Mouse (Mus musculus) heart, embryonic 13.5 days (tissue): Measurements from ENCODE around the gene Adamtsl5. TPM values are rescaled to one million over a fixed set of nuclear protein-coding genes. Genes with fewer than 3 reads are reported as not detected.

Experiments used
- ATAC-seq: fragments of 200-750 bp; cut with Nextera tagmentation; 2 replicates; pipeline ENCODE4 v1.8.0; 2017; ENCODE audit warnings: moderate TSS enrichment; ENCODE audit not compliant: insufficient number of reproducible peaks, low FRiP score, low TSS enrichment; ENCODE audit errors: extremely low read depth
- H3K27ac ChIP-seq: fragments of 300-500 bp; sonication (generic); replicated peaks from 2 replicates; pipeline ENCODE4 v1.5.1; 2015; ENCODE audit warnings: moderate library complexity, mild to moderate bottlenecking, inconsistent platforms
- H3K27me3 ChIP-seq: fragments of 300-500 bp; sonication (generic); replicated peaks from 2 replicates; pipeline ENCODE4 v1.6.1; 2015; ENCODE audit warnings: mild to moderate bottlenecking, inconsistent platforms
- H3K36me3 ChIP-seq: fragments of 300-500 bp; sonication (generic); 2 replicates; pipeline ENCODE4 v1.6.1; 2015; ENCODE audit warnings: mild to moderate bottlenecking, inconsistent platforms
- H3K4me1 ChIP-seq: fragments of 300-500 bp; sonication (generic); 2 replicates; pipeline ENCODE4 v1.6.1; 2015; ENCODE audit warnings: inconsistent platforms
- H3K4me2 ChIP-seq: fragments of 300-500 bp; sonication (generic); 2 replicates; pipeline ENCODE4 v1.6.1; 2015; ENCODE audit warnings: inconsistent platforms, mild to moderate bottlenecking, moderate library complexity
- H3K4me3 ChIP-seq: fragments of 300-500 bp; sonication (generic); 2 replicates; pipeline ENCODE4 v1.5.1; 2015; ENCODE audit warnings: moderate library complexity, mild to moderate bottlenecking, inconsistent platforms
- H3K9ac ChIP-seq: fragments of 300-500 bp; sonication (generic); 2 replicates; pipeline ENCODE4 v1.6.1; 2015; ENCODE audit warnings: inconsistent platforms, mild to moderate bottlenecking, moderate library complexity
- H3K9me3 ChIP-seq: fragments of 300-500 bp; sonication (generic); 2 replicates; pipeline ENCODE4 v1.6.1; 2016; ENCODE audit warnings: inconsistent platforms
- WGBS: fragments of 180-500 bp; shearing (Covaris S2); methylation state at CpG from one replicate; pipeline ENCODE4 v1.1.7; 2015; ENCODE audit warnings: mixed read lengths; 5-methylcytosine and 5-hydroxymethylcytosine counted together
- polyA plus RNA-seq: library from polyadenylated mRNA; unstranded; fragments of >200 nt; fragmentation: Nextera tagmentation; extraction: Ambion mirVana; gene quantifications from 2 replicates; pipeline ENCODE4 v1.2.1, GENCODE M21; 2015

Adamtsl5 gene
- polyA plus RNA-seq, 1 experiment from 2014 or later, result 6.5 TPM

DNA sequence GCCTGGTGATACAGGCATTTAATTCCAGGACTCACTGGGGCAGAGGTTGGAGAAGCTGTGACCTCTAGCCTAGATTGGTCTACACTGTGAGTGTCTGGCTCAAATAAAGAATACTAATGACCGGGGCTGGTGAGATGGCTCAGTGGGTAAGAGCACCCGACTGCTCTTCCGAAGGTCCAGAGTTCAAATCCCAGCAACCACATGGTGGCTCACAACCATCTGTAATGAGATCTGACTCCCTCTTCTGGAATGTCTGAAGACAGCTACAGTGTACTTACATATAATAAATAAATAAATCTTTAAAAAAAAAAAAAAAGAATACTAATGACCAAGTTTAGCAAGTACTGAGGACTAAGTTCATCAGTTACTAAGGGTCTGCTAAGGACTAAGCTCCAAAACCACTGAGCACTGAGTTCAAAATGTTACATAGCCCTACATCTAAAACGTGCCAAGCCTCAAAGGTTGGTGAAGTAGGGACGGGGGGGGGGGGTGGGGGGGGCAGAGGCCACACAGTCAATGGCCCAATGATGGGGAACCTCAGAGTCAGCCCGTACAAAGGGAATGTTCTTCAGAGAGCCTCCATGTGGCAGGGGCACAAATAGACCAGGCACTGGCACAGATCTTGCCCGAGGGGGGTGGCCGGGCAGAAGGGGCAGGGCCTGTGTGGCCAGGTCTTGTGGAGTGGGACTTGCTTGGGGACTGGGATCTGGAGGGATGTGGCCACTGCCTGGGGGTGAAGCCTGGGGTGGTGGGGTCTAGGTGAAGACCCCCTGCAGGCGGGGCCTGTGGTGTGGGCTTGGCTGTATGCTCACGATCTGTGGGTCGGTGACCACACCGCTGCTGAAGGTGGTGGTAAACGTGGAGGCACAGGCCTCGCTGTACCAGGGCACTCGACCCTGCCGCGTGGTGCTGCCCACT, 23.8 kb downstream of the Adamtsl5 start:
- ATAC-seq, result no peak
- H3K4me3 ChIP-seq, result peak overlapping the region; percentile 65
- peak overlapping the region; percentile 79 for H3K9ac ChIP-seq
- H3K36me3 ChIP-seq, result no peaks in the 10 kb centered on the region
- peak overlapping the region; percentile 94 for H3K4me2 ChIP-seq
- 77% methylated on average over 17 of the region's 17 CpGs for WGBS
- H3K27me3 ChIP-seq, result peaks cover 45% of the 10 kb centered on the region
- H3K9me3 ChIP-seq, result no peaks in the 10 kb centered on the region
- no peak overlapping the region for H3K27ac ChIP-seq
- H3K4me1 ChIP-seq, result peaks cover 29% of the 10 kb centered on the region

DNA sequence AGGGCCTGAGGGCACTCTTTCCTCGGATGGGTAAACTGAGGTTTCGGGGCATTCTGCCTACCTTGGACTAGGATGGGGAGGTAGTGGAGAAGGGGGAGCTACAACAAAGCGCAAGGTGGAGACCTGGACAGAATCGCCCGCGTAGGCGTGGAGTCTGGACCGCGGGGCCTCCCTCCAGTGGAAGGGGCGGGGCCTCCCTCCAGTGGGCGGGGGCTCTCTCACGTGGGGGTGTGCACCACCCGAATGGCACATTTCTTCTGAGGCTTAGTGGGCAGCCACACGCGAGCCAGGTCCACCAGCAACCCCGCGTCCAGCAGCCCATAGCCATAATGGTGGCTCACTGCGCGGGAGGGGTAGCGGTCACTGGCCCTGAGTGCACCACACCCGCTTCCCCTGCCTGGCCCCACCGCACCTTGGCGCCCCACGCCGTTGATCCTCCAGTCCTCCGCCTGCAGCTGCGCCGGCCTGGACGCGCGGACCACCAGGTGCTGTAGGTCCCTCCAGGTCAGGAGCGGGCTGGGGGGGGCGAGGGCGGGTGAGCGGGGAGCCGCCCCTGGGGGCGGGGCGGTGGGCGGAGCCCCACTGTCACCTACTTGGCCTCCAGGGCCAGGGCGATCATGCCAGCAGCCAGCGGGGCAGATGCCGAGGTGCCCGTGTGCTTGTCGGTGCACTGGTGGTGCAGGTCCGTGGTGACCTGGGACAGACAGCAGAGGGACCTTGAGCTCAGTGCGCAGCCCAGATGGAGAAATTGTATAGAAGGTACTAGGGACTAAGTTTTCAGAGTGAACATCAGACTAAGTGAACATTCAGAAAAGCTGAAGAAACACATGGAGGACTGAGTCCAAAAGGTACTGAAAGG, 24.7 kb downstream of the Adamtsl5 start:
- no peak overlapping the region for H3K27ac ChIP-seq
- peak overlapping the region; percentile 79 for H3K9ac ChIP-seq
- ATAC-seq, result peak; percentile 49
- H3K4me3 ChIP-seq, result peak overlapping the region; percentile 65
- H3K9me3 ChIP-seq, result no peaks in the 10 kb centered on the region
- WGBS, result 1% methylated on average over 43 of the region's 46 CpGs
- H3K27me3 ChIP-seq, result peaks cover 45% of the 10 kb centered on the region
- H3K4me2 ChIP-seq, result peak overlapping the region; percentile 94
- peaks cover 7% of the 10 kb centered on the region for H3K36me3 ChIP-seq
- peaks cover 29% of the 10 kb centered on the region for H3K4me1 ChIP-seq

DNA sequence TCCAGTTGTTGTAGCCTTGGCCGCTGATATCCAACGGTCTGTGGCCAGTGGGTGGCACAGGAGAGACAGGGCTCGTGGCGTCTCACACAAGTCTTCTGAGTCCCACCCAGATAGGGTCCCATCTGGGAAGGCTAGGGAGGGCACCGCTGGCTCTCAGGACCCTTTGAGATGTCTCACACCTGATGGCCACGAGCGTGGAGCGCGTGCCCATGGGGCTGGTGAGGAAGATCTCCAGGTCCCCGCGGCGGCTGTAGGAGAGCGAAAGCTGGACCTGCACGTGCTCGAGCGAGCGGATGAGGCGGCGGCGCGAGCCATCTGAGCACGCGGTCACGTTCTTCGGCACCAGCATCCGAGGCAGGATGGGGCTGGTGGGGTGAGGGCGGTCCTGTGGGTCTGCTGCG, 25.4 kb downstream of the Adamtsl5 start:
- peak overlapping the region; percentile 65 for H3K4me3 ChIP-seq
- 4% methylated on average over 28 of the region's 28 CpGs for WGBS
- no peaks in the 10 kb centered on the region for H3K9me3 ChIP-seq
- no peak for ATAC-seq
- peak overlapping the region; percentile 94 for H3K4me2 ChIP-seq
- H3K27ac ChIP-seq, result no peak overlapping the region; the same call in 1 of the 2 replicates
- peak overlapping the region; percentile 79 for H3K9ac ChIP-seq
- peaks cover 14% of the 10 kb centered on the region for H3K36me3 ChIP-seq
- H3K4me1 ChIP-seq, result peaks cover 29% of the 10 kb centered on the region
- H3K27me3 ChIP-seq, result peaks cover 48% of the 10 kb centered on the region

DNA sequence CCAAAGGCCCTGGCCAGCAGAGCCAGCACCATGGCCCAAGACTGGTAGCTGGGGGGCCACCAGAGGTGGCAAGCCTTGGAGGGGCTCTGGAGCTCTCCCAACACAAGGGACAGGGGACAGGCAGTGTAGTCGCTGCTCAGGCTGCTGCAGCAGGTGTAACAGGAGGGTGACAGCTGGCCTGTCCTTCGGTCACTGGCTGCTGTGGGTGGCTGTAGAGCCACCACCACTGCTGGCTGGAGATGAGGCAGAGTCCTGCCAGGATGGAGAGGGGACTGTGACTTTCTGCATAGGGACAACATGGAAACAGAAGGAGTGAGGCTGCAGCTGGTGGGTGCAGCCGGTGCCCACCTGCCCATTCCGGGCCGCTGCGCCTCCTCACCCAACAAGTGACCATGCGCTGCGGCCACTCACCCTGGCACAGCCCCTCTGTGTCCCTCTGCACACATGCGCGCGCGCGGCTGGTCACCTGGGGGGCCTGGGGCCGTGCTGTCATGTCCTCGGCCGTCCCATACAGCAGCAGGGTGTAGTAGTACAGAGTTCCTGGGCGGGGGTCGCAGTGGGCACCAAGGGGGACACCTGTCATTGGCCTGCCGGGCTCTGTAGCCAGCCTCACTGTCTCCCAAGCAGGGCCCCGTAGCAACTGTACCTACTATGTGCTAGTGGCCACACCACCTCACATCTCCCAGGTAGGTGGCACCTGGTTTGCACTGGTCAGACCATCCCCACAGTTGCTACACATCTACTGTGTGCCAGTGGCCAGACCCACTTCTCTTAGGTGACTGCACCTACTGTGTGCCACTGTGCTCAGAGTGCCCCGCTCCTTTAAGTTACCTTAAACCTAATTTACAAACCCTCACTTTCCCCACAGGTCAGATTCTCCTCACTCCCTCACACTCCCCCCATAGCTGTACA, 26.3 kb downstream of the Adamtsl5 start:
- ATAC-seq, result no peak
- H3K36me3 ChIP-seq, result peaks cover 20% of the 10 kb centered on the region
- H3K9ac ChIP-seq, result no peak overlapping the region
- peaks cover 48% of the 10 kb centered on the region for H3K27me3 ChIP-seq
- H3K9me3 ChIP-seq, result no peaks in the 10 kb centered on the region
- H3K4me1 ChIP-seq, result peaks cover 38% of the 10 kb centered on the region
- WGBS, result 87% methylated on average over 21 of the region's 21 CpGs
- peak overlapping the region; percentile 65; the same call in 1 of the 2 replicates for H3K4me3 ChIP-seq
- peak overlapping the region; percentile 94 for H3K4me2 ChIP-seq
- no peak overlapping the region for H3K27ac ChIP-seq

DNA sequence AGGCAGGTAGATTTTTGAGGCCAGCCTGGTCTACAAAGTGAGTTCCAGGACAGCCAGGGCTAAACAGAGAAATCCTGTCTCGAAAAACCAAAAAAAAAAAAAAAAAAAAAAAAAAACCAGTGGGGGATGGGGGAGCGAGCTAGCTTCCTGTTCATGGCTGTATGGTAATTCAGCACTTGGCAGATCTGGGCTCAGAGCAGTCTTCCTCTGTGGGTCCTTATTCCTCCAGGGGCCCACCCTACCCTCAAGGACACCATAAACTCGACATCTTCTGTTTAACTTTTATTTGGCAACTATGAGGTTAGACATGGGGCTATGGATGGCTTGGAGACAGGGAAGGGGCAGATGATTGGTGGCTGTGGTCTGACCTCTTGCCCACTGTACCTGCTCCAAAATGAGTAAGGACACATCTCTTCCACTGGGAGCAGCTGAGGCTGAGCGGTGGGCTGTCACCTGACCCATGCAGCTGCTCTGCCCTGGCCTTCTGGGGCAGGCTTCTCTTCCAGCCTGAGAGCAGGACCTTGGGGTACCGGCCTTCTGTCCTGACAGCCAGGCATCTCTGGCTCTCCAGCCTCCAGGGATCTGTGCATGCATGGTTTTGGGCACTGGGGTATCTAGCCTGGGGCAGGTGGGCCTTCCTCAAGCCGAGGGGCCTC, 27.1 kb downstream of the Adamtsl5 start:
- H3K4me1 ChIP-seq, result peaks cover 46% of the 10 kb centered on the region
- ATAC-seq, result no peak
- 68% methylated on average over 6 of the region's 6 CpGs for WGBS
- H3K9me3 ChIP-seq, result no peaks in the 10 kb centered on the region
- H3K4me2 ChIP-seq, result peak overlapping the region; percentile 93; the same call in 1 of the 2 replicates
- H3K27me3 ChIP-seq, result peaks cover 52% of the 10 kb centered on the region
- peaks cover 20% of the 10 kb centered on the region for H3K36me3 ChIP-seq
- no peak overlapping the region for H3K4me3 ChIP-seq
- no peak overlapping the region for H3K9ac ChIP-seq
- no peak overlapping the region for H3K27ac ChIP-seq

DNA sequence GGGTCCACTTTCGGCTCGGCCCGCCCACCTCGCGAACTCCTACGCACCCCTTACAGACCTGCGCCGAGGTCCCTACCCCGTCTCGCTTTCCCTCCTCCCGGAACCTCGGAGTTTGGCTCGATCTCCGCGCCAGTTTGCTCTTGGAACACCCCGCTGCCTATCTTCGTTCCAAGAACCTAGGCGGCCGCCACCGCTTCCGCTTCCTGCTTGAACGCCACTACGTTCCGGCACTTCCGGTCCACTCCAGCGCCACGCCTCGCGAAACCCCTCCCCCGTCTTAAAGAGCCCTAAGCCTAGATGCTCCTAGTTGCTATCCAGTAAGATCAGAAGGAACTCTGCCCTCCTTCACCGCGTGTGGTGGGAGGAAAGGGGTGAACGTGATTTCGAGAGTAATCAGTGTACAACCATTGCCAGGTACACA, 27.9 kb downstream of the Adamtsl5 start, which contains the start of gene 2310011J03Rik:
Gene 2310011J03Rik (minus strand): TSS at position 198 of the 421 bp plus-strand sequence.
- H3K27me3 ChIP-seq, result peaks cover 52% of the 10 kb centered on the region
- H3K4me3 ChIP-seq, result peak within 1 kb of the TSS; percentile 96
- H3K4me2 ChIP-seq, result peak within 1 kb of the TSS; percentile 93
- WGBS, result under 1% methylated on average over 34 of the region's 34 CpGs
- ATAC-seq, result no peak
- peak within 1 kb of the TSS; percentile 92 for H3K9ac ChIP-seq
- H3K4me1 ChIP-seq, result peaks cover 54% of the 10 kb centered on the region
- H3K36me3 ChIP-seq, result peaks cover 20% of the 10 kb centered on the region
- H3K27ac ChIP-seq, result peak within 1 kb of the TSS; percentile 72
- no peaks in the 10 kb centered on the region for H3K9me3 ChIP-seq

DNA sequence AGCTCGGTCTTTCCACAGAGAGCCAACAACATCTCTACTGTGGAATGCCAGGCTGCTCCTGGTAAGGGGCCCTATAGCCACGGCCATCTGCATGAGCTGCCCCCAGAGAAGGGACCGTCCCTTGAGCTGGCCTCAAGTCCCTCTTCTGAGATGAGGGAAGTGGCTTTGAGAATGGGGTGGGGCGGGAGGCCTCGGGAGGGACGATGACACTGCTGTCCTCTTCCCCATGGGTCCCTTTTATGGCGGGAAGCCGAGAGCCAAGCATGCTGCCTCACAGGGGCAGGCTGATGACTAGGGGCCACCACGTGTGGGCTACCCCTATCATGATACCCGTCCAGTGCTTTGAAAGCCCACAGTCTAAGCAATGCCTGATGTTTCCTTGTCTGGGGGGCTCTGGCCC, 31.2 kb downstream of the Adamtsl5 start:
- H3K9ac ChIP-seq, result peak overlapping the region; percentile 51
- H3K36me3 ChIP-seq, result peaks cover 20% of the 10 kb centered on the region
- H3K27me3 ChIP-seq, result peaks cover 66% of the 10 kb centered on the region
- H3K27ac ChIP-seq, result peak overlapping the region; percentile 10; the same call in 1 of the 2 replicates
- 52% methylated on average over 10 of the region's 10 CpGs for WGBS
- no peak overlapping the region for H3K4me3 ChIP-seq
- H3K4me1 ChIP-seq, result peaks cover 62% of the 10 kb centered on the region
- no peaks in the 10 kb centered on the region for H3K9me3 ChIP-seq
- peak overlapping the region; percentile 33 for H3K4me2 ChIP-seq
- ATAC-seq, result no peak

DNA sequence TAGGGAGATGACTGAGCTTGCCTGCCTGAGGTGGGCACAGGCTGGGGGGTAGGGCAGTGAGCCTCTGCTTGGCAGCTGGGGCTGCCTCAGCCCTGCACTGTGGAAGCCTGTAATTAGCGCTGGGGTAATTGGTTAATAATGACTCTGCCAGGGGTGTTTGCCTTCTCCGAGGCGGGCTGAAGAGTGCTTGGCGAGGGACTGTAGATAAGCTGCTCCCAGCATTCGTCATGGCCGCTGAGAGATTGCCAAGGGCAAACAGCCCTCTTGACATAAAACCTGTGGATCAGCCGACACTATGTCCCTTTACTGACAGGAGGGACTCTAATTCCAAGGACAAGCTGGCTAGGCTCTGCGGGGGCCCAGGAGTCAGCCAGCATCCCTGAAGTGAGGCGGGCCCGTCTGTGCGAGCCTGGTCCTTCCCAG, 31.8 kb downstream of the Adamtsl5 start:
- H3K27ac ChIP-seq, result peak overlapping the region; percentile 10
- peak overlapping the region; percentile 33 for H3K4me2 ChIP-seq

DNA sequence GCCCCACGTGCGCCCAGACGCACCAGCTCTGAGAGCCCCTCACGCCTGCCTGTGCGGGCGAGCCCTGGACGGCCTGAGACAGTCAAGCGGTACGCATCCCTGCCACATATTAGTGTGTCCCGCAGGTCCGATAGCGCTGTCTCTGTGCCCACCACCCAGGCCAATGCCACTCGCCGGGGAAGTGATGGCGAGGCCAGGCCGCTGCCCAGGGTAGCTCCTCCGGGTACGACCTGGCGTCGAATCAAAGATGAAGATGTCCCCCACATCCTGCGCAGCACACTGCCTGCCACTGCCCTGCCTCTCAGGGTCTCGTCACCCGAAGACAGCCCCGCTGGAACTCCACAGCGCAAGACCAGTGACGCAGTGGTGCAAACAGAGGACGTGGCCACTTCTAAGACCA, 32.9 kb downstream of the Adamtsl5 start:
- peak overlapping the region; percentile 51 for H3K9ac ChIP-seq
- WGBS, result 37% methylated on average over 27 of the region's 27 CpGs
- 0 out of 2 replicates have a peak overlapping the region, but pooled peaks have one; percentile 6 for H3K4me3 ChIP-seq
- H3K36me3 ChIP-seq, result peaks cover 20% of the 10 kb centered on the region
- H3K4me1 ChIP-seq, result peaks cover 59% of the 10 kb centered on the region
- H3K27ac ChIP-seq, result no peak overlapping the region
- no peaks in the 10 kb centered on the region for H3K9me3 ChIP-seq
- no peak for ATAC-seq
- H3K27me3 ChIP-seq, result peaks cover 81% of the 10 kb centered on the region
- no peak overlapping the region for H3K4me2 ChIP-seq

More for the DNA sequence above, 31.8 kb downstream of the Adamtsl5 start:
- H3K9me3 ChIP-seq, result no peaks in the 10 kb centered on the region
- 13% methylated on average over 11 of the region's 11 CpGs for WGBS
- H3K9ac ChIP-seq, result peak overlapping the region; percentile 51
- peaks cover 20% of the 10 kb centered on the region for H3K36me3 ChIP-seq
- H3K4me1 ChIP-seq, result peaks cover 62% of the 10 kb centered on the region
- peaks cover 71% of the 10 kb centered on the region for H3K27me3 ChIP-seq
- no peak for ATAC-seq
- H3K4me3 ChIP-seq, result no peak overlapping the region

DNA sequence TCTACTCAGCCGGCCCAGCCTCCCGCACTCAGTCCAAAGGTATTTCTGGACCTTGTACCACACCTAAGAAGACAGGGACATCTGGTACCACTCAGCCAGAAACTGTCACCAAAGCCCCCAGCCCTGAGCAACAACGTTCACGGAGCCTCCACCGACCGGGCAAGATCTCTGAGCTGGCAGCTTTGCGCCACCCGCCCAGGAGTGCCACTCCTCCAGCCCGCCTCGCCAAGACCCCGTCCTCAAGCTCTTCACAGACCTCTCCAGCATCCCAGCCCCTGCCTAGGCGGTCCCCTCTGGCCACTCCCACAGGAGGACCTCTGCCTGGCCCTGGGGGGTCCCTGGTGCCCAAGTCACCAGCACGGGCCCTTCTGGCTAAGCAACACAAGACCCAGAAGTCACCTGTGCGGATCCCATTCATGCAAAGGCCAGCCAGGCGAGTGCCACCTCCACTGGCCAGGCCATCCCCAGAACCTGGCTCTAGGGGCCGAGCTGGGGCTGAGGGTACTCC, 33.7 kb downstream of the Adamtsl5 start:
- ATAC-seq, result no peak

More for the DNA sequence above, 33.7 kb downstream of the Adamtsl5 start:
- no peak overlapping the region for H3K4me2 ChIP-seq
- H3K4me3 ChIP-seq, result peak overlapping the region; percentile 18; the same call in 1 of the 2 replicates
- H3K27ac ChIP-seq, result no peak overlapping the region
- H3K4me1 ChIP-seq, result peaks cover 56% of the 10 kb centered on the region
- no peaks in the 10 kb centered on the region for H3K9me3 ChIP-seq
- WGBS, result 37% methylated on average over 16 of the region's 16 CpGs
- peaks cover 89% of the 10 kb centered on the region for H3K27me3 ChIP-seq
- peaks cover 20% of the 10 kb centered on the region for H3K36me3 ChIP-seq
- H3K9ac ChIP-seq, result peak overlapping the region; percentile 59
